Mouse (Mus musculus) retina, embryonic 14.5 days (tissue): ENCODE results near the gene Tex14.
A peak's percentile ranks its signal among the peaks of the same experiment; 100 is the strongest.
"Not testable (repeated sequence)": the region's sequence is repeated elsewhere in the genome, so short reads cannot be mapped to it uniquely, and the experiment has no call there.

Experiments used
- DNase-seq: peaks from one replicate; pipeline ENCODE4 v3.0.0-alpha.2; 2015; ENCODE audit warnings: low spot score

Tex14 gene

GRCm38 (mm10) chr11:87426450-87427250 is 21.8 kb downstream of the Tex14 start:
- DNase-seq: peak; percentile 90

- DNase-seq: no peak
These were observed 22.6 kb downstream of the Tex14 start for GRCm38 (mm10) chr11:87427273-87428050.

- DNase-seq: peak; percentile 60
These were observed 23.3 kb downstream of the Tex14 start for GRCm38 (mm10) chr11:87428051-87428673.

- no peak for DNase-seq
These were observed 24.5 kb downstream of the Tex14 start for GRCm38 (mm10) chr11:87429363-87429762.

- DNase-seq: no peak
These were observed 25.5 kb downstream of the Tex14 start for GRCm38 (mm10) chr11:87430374-87430773.

- DNase-seq: not testable (repeated sequence)
These were observed 26.9 kb downstream of the Tex14 start for GRCm38 (mm10) chr11:87431813-87432212.

- DNase-seq: no peak
These were observed 27.6 kb downstream of the Tex14 start for GRCm38 (mm10) chr11:87432447-87432846.

GRCm38 (mm10) chr11:87432933-87433669 is 28.2 kb downstream of the Tex14 start:
- DNase-seq: no peak

GRCm38 (mm10) chr11:87435107-87435506 is 30.2 kb downstream of the Tex14 start:
- DNase-seq: not testable (repeated sequence)

- no peak for DNase-seq
These were observed 31.7 kb downstream of the Tex14 start for GRCm38 (mm10) chr11:87436326-87437232.

- DNase-seq: no peak
These were observed 35.0 kb downstream of the Tex14 start for GRCm38 (mm10) chr11:87439796-87440420.

- peak; percentile 70 for DNase-seq
These were observed 37.9 kb downstream of the Tex14 start for GRCm38 (mm10) chr11:87442643-87443372.

- DNase-seq: peak; percentile 89
These were observed 38.6 kb downstream of the Tex14 start for GRCm38 (mm10) chr11:87443373-87443883.

- DNase-seq: not testable (repeated sequence)
These were observed 39.2 kb downstream of the Tex14 start for GRCm38 (mm10) chr11:87444056-87444455.

GRCm38 (mm10) chr11:87444735-87445428 is 40.0 kb downstream of the Tex14 start:
- DNase-seq: no peak

- DNase-seq: not testable (repeated sequence)
These were observed 40.7 kb downstream of the Tex14 start for GRCm38 (mm10) chr11:87445593-87445992.

GRCm38 (mm10) chr11:87446159-87446558 is 41.3 kb downstream of the Tex14 start:
- no peak for DNase-seq

- no peak for DNase-seq
These were observed 42.6 kb downstream of the Tex14 start for GRCm38 (mm10) chr11:87447429-87447828.

GRCm38 (mm10) chr11:87448081-87448475 is 43.2 kb downstream of the Tex14 start:
- DNase-seq: peak; percentile 75
